Mouse (Mus musculus) kidney, adult 8-10 months (tissue): ENCODE results near the gene Utrn.

Experiments used
- DNase-seq, 2 experiments: peaks; one replicate each; pipeline ENCODE4 v3.0.0; 2022

Utrn gene

GRCm38 (mm10) chr10:12790881-12791280, 78.3 kb downstream of the Utrn start:
- no peak for DNase-seq

DNA sequence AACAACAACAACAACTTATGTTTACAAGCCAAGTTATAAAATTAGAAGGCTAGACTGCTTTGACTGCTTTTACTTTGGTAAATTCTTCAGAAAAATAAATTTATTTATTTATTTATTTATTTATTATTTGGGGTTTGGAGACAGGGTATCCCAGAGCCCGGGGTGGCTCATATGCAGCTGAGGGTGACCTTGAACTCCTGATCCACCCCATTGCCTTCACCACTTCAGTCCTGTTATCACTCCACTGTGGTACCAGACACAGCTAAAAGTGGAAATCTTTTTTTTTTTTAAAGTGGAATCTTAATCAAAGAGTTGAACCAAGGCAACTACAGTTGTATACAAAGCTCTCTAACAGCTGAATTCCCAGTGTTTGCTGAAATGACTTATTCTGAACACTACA, 80.6 kb downstream of the Utrn start:
- DNase-seq, result no peak

DNA sequence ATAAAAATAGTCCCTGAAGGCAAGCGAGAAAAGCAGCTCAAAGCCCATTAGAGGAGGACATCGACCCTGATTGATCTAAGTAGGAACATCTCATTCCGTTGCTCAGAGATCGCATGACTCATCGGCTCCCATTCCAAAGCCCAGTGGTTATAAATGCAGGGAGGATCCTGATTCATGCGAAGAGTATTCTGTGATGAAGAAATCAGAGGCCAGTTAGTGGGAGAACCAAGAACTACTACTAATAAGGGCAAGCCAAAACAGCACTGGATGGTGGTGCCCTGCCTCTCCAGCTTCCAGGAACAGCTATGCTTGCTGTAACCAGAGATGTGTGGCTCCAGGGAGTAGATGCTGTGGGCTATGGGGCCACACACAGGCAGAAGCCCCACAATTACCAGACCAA, 81.2 kb downstream of the Utrn start:
- DNase-seq, result no peak

DNA sequence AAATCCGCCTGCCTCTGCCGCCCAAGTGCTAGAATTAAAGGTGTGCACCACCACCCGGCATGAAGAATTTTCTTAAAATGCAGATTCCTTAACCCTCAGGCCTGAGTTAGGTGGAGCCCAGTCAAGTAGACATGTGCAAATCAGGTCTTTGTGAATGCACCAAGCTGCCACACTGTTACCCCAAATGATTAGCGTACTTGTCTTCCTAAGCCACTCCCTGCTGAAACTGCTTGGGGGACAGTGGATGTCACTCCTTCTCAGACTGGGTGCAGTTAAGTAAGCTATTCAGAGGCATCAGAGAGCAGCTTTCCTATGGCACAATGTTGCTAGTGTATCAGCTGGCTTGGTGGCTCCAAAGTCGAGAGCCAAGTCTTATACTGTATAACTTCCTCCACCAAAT, 83.9 kb downstream of the Utrn start:
- DNase-seq, result no peak

GRCm38 (mm10) chr10:12781381-12781907, 87.7 kb downstream of the Utrn start:
- peak; percentile 21 to 40 for DNase-seq

DNA sequence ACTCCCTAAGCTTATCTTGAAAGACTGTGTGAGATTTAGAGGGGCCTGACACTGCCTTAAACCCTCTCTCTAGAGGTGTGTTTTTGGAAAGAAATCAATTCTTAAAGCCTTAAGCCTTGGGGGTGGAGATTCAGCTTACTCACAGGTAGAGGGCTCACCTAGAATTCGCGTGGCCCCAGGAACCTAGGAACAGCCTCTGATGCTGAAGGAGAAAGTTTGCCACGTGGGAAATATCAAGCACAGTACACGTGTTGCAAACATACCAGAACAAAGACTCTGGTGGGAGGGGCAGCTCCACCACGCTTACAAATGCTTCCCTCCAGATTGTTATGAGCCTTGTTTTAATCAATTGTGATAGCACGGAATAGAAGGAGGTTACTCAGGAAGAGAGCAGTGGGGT, 96.0 kb downstream of the Utrn start:
- DNase-seq, result no peak

GRCm38 (mm10) chr10:12771511-12771910, 97.7 kb downstream of the Utrn start:
- DNase-seq, result no peak

DNA sequence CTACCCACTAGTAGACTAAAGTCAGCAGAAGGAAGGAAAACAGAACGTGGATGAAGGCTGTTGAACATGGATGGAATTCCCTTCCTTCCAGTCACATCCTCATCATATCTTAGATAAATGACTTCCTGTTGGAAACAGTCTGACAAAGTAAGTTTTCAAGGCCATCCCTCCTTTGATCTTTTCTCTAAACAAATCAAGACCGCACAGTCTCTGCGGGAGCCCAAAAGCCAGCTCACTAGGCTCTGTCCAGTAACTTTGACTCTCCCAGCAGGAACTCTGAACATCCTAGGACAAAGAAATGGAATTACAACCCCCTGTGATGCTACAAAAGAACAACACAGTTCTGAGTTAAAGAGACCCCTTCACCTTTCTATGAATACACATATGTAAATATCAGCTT, 106.5 kb downstream of the Utrn start:
- no peak for DNase-seq

DNA sequence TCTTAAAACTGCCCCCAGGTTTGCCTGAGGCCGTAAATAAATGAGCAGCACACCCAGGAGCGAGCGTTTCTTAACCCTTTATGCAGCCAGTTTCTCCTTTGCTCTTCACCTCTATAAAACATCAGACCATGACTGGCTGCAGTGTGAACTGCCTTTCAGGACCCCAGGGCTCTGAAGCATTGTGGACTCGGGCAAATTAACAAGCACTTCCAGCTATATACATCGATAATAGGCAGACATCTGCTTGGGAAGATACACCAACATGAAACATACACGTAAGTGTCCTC, 110.5 kb downstream of the Utrn start:
- DNase-seq, result no peak

DNA sequence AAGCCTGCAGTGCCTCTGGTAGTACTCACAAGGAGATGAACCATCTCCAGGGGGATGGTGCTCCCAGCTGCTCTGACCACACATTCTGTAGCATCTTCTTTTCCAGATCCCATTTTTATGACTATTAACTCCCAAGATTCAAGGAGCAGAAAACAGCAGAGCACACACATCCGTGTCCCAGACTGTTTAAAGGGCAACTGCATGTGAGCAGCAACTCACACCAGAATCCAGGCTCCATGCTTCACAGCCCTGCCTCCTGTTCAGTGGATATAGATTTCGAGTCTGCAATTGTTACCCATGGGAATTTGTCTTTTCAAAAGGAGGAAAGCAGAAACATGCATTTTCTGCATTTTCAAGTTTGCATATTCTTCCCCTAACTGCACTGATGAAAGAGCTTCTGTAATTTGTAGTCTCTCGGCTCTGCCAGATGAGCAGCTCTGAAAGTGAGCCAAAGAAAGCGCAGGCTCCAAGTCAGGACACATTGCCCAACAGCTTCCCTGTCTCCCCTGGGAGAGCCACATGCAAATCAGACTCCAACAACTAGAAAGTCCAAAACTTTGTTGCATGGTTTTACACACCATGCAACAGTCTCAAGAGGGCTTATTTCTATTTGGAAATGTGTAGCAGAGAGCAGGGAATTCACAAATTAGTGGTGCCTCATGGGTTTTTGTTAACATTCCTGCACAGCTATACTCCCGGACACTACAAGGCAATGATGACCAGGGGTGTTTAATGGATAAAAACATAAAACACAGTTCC, 111.0 kb downstream of the Utrn start:
- DNase-seq, result peak; percentile 37 to 52

GRCm38 (mm10) chr10:12756692-12757091, 112.5 kb downstream of the Utrn start:
- DNase-seq, result no peak

DNA sequence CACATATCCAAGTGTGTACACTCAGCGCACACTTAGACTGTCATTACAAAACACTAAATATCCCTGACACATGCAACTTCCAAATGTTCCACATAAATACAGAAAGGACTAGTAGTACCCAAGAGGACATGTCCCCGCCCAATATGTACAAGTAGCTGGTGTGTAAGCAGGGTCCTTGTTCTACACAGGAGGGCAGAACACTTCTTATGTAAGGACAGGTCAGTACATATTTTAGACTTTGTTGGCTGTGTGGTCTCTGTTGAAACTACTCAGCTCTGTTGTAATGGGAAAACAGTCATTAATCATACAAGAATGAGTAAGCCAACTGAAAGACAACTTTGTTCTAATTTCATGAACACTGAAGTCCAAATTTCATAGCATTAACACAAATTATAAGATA, 114.3 kb downstream of the Utrn start:
- DNase-seq, result no peak

GRCm38 (mm10) chr10:12754166-12754565, 115.0 kb downstream of the Utrn start:
- DNase-seq, result no peak

DNA sequence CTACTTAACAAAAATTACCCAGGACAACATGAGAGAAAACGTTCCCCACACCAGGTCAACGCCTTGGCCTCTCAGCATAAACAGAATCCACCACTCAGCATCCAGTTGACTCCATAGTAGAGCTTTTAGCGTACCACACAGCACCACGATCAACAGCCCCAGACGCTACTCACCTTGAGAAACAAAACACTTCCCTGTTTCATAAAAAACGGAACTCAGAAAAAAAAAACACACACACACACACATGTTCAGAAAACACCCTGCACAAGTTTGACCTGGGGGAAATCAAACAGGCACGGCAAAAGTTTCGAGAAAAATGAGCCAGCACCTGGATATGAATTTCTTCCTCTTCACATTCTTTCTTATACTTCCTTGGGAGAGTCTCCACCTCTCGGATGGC, 125.4 kb downstream of the Utrn start:
- no peak for DNase-seq

- DNase-seq, result no peak
These were observed 129.7 kb downstream of the Utrn start for GRCm38 (mm10) chr10:12739302-12739987.

GRCm38 (mm10) chr10:12737926-12738325, 131.2 kb downstream of the Utrn start:
- DNase-seq, result no peak

DNA sequence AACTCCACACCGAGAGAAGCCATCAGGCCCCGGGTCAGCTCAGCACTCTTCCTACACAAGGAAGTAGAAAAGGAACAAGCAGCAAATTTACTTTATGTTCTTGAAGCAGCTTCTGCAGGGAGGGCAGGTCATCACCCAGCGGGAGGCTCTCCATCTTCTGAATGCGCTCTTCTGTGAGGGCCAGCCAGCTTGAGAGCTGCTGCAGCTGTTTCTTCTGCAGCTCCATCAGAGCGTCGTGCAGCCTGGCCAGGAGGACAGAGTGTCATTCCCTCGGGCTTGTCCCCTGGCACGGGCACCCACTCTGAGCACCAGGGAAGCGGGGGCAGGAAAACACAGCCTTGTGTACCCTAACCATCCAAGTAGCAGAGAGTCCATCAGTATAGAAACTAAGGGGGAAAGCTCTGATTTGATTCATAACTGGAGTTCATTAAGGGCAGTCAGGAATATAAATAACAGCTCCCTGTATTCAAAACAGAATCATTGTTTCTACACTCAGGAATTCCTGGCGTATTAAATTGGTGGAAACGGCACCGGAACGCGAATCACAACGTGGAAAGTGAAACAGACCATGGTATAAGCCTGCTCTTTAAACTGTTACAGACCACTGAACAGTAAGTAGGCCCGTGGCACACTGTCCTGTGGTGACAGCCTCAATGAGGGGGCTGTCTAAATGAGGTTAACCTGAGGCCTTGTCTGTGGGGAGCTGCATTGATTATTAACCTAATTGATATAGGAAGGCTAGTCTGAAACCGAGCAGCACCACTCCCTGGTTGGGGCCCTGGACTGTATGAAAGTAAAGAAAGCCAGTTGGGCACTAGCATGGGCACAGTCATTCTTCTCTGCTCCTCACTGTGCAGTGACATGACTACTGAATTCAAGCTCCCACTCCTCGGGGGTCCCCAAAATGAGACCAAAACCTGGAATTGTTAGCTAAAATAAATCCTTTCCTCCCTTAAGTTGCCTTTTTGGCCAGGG, 132.0 kb downstream of the Utrn start:
- DNase-seq, result peak; percentile 43 to 44

GRCm38 (mm10) chr10:12735695-12736094, 133.5 kb downstream of the Utrn start:
- DNase-seq, result no peak

DNA sequence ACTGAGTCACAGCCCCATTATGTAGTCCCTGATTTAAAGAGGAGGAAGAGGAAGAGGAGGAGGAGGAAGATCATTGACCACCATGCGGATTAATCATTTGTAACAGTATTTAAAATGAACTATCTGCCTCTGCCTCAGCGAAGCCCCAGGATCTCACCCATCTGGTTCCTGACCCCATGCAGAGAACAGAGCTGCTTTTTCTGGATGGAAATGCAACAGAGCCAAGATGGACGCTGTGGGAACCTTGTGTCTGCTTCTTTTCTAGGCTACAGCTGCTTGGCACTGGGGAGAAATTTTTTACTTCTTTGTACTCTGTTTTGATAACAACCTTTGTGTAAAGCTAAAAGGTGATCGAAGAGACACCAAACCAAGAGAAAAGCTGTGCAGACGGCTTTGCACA, 137.7 kb downstream of the Utrn start:
- no peak for DNase-seq

- no peak for DNase-seq
These were observed 139.5 kb downstream of the Utrn start for GRCm38 (mm10) chr10:12729635-12730034.

- no peak for DNase-seq
These were observed 140.1 kb downstream of the Utrn start for GRCm38 (mm10) chr10:12729033-12729432.

- DNase-seq, result no peak
These were observed 141.3 kb downstream of the Utrn start for GRCm38 (mm10) chr10:12727881-12728280.

DNA sequence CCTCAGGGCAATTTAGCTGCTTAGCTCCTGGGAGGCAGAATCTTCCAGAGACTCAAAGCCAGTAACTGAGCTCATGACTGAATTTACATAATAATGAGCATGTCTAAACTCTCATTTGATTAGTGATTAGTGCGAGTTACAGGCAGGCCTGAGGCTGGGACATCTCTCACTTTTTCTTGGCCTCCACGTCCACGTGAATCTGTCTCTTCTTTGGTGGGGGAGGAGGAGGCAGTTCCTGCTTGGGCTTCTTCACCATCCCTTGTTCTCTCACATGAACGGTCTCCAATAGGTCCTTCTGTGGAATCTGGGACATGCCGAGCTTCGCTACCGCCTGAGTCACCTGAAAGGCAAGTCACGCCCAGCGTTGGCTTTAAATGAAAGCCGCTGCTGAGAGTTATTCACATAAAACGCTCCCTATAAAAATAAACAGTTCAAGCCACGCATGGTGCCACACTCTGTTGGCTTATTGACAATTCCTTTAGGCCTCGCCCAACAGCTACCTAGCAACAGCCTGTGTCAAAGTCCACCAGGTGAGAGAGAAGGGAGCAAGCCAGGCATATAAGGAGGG, 143.0 kb downstream of the Utrn start:
- DNase-seq, result peak; percentile 39 to 72
